Mouse (Mus musculus): ENCODE results near the gene Gipr. TPM values are rescaled to one million over a fixed set of nuclear protein-coding genes. Genes with fewer than 3 reads are reported as not detected.

Gipr gene
- total RNA-seq (2017): not detected in 2 replicates

DNA sequence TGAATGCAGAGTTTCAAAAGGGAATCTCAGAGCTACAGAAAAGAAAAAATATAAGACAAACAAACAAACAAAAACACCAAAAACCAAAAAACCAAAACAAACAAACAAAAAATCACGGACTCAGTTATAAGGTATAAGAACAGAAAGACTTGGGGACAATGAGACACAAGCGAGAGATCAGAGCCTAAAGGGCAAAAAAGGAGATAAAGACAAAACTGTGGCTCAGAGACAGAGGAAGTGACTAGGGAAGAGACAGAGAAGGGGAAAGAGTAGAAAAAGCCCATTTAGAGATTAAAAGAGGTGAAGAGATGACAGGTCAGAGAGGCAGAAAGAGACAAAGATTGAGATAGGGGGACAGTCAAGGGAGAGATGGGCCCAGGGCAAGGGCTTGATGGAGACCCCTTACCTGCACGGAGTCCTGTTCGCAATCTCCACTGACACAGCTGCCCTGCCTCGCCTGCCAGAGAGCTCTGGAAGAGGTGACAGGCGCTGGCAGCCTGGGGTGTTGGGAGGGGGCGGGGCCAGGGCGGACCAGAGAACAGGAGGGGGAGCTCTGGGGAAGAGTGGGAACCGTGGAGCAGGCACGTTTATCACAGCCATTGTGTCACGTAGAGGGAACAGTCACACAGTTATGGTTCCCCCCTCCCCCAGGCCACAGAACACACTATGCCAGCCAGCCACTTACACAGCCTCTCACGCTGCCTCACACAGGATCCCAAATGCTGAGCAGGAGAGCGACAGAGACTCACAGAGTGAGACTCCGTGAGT lies at the start of gene Gipr:
Gipr (minus strand) TSS at position 472 of the 768 bp plus-strand sequence.
- ATAC-seq (ENCODE audit: extremely low read depth, insufficient number of reproducible peaks, low FRiP score, poor library complexity, severe bottlenecking): no peak

DNA sequence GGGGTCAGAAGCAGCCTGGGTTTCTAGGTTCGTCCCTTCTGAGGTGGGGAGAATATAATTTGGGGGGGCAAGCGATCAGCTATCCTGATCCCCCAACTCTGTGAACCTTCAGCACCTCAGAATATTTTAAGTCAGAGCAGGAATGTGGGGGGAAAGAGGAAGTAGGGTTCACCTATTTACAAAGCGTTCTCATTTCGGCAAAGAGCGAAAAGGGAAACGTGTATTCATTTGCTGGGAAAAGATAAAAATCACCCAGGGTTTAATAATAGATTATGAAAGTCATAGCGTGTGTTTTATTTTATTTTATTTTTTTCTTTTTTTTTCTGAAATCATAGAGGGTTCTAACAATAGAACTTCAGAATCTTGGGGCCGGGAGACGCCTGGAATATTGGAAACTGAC lies 49.0 kb upstream of the Gipr start:
- no peak for ATAC-seq (ENCODE audit: extremely low read depth, insufficient number of reproducible peaks, low FRiP score, poor library complexity, severe bottlenecking)

GRCm38 (mm10) chr7:19214369-19214768 lies 48.4 kb upstream of the Gipr start:
- no peak for ATAC-seq (ENCODE audit: extremely low read depth, insufficient number of reproducible peaks, low FRiP score, poor library complexity, severe bottlenecking)

DNA sequence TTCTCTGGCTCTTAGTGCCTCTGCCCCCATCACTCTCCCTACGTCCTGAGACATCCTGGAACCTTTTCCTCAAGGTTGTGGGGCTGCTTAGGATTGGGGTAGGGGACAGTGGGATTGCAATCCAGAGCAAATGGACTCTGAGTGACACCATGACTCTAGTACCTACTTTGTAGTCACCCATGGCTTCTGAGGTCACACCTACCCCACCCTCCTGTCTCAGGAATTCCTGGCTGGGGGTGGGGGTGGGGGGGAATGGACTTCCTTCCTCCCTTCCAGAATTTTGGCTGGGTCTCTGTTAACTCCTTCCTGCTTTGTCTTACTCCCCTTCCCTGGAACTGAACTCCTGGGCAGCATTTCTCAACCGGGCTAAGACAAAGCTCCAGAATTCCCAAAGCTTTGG lies 47.5 kb upstream of the Gipr start:
- no peak for ATAC-seq (ENCODE audit: extremely low read depth, insufficient number of reproducible peaks, low FRiP score, poor library complexity, severe bottlenecking)

GRCm38 (mm10) chr7:19211996-19212755 lies 46.2 kb upstream of the Gipr start, which contains the start of gene Gpr4:
Gene Gpr4, plus strand, starts transcription at chr7:19212538.
- no peak for ATAC-seq (ENCODE audit: extremely low read depth, insufficient number of reproducible peaks, low FRiP score, poor library complexity, severe bottlenecking)

- ATAC-seq (ENCODE audit: extremely low read depth, insufficient number of reproducible peaks, low FRiP score, poor library complexity, severe bottlenecking): no peak
Measured at GRCm38 (mm10) chr7:19211041-19211675, 45.2 kb upstream of the Gipr start.

- no peak for ATAC-seq (ENCODE audit: extremely low read depth, insufficient number of reproducible peaks, low FRiP score, poor library complexity, severe bottlenecking)
Measured at GRCm38 (mm10) chr7:19210010-19210409, 44.1 kb upstream of the Gipr start.

- no peak for ATAC-seq (ENCODE audit: extremely low read depth, insufficient number of reproducible peaks, low FRiP score, poor library complexity, severe bottlenecking)
Measured at GRCm38 (mm10) chr7:19209494-19209893, 43.6 kb upstream of the Gipr start.

GRCm38 (mm10) chr7:19208944-19209472 lies 43.1 kb upstream of the Gipr start:
- ATAC-seq (ENCODE audit: extremely low read depth, insufficient number of reproducible peaks, low FRiP score, poor library complexity, severe bottlenecking): no peak

GRCm38 (mm10) chr7:19208201-19208910 lies 42.4 kb upstream of the Gipr start:
- ATAC-seq (ENCODE audit: extremely low read depth, insufficient number of reproducible peaks, low FRiP score, poor library complexity, severe bottlenecking): no peak

- ATAC-seq (ENCODE audit: extremely low read depth, insufficient number of reproducible peaks, low FRiP score, poor library complexity, severe bottlenecking): no peak
Measured at GRCm38 (mm10) chr7:19202065-19202850, 36.3 kb upstream of the Gipr start.

GRCm38 (mm10) chr7:19201660-19202059 lies 35.7 kb upstream of the Gipr start:
- ATAC-seq (ENCODE audit: extremely low read depth, insufficient number of reproducible peaks, low FRiP score, poor library complexity, severe bottlenecking): no peak

GRCm38 (mm10) chr7:19197985-19198384 lies 32.1 kb upstream of the Gipr start:
- ATAC-seq (ENCODE audit: extremely low read depth, insufficient number of reproducible peaks, low FRiP score, poor library complexity, severe bottlenecking): no peak

DNA sequence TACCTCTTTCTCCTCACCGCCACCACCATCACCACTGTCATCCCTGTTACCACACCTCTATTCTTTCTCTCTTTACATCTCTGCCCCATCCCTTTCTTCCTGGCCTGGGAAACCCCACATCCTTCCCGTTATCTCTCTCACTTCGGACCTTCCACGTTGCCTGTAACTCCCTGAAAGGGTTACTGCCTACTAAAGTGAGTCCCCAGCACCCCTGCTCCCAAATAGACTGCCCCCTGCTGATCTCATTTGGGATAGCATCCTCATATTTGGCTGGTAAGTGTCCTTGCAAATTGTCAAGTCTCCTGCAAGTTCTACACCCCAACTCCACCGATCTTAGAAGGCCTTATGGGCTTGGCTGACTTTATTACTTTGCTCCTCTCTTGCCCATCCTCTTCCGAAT lies 30.7 kb upstream of the Gipr start:
- ATAC-seq (ENCODE audit: extremely low read depth, insufficient number of reproducible peaks, low FRiP score, poor library complexity, severe bottlenecking): no peak

- ATAC-seq (ENCODE audit: extremely low read depth, insufficient number of reproducible peaks, low FRiP score, poor library complexity, severe bottlenecking): no peak
Measured at GRCm38 (mm10) chr7:19194676-19195075, 28.7 kb upstream of the Gipr start.

- ATAC-seq (ENCODE audit: extremely low read depth, insufficient number of reproducible peaks, low FRiP score, poor library complexity, severe bottlenecking): no peak
Measured at GRCm38 (mm10) chr7:19184758-19185157, 18.8 kb upstream of the Gipr start.

DNA sequence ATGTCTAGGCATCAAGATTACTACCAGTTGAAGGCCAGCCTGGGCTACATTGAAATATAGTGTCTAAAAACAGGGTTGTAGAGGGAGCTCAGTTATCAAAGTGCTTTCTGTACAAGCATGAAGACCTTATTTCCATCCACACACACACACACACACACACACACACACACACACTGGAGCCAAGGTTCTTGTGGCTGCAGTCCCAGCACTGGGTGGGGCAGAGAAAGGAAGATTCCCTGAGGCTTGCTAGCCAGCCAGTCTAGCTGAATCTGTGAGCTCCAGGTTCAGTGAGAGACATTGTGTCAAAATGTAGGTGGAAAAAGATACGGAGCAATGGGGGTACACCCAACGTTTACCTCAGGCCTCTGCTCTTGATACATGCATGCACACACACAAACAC lies 18.3 kb upstream of the Gipr start:
- no peak for ATAC-seq (ENCODE audit: extremely low read depth, insufficient number of reproducible peaks, low FRiP score, poor library complexity, severe bottlenecking)

DNA sequence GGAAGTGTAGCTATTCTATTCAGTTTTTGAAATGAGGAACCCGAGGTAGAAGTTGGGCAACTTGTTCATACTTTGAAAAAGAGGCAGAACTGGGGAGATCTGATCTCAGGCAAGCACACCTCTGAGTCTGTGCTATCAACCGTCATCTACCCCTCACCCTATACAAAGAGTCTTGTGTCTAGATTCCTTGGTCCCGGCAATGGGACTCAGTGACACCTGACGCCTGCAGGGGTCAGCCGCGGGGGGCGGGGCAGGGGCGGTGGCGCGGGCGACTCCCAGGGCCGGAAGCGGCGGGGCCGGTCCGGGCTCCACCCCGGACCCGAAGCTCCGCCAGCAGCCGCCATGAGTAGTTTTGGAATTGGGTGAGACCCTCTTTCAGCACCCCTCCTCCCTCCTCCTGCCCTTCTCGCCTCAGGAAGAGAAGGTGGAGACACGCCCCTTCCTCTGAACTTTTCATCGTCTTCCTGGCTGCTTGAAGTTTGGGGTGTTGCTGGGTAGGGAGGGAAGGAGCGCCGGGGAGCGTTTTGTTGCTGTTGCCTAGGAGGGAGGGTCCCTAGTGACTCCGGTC lies 15.0 kb upstream of the Gipr start:
- ATAC-seq (ENCODE audit: extremely low read depth, insufficient number of reproducible peaks, low FRiP score, poor library complexity, severe bottlenecking): 0 out of 2 replicates have a peak, but pooled peaks have one; percentile 6
